Mouse (Mus musculus) kidney, adult 10 weeks (tissue): ENCODE data around the gene Bcl9l. TPM values are rescaled to one million over a fixed set of nuclear protein-coding genes. Genes with fewer than 3 reads are reported as not detected.

Experiments used
- polyA plus RNA-seq: library from polyadenylated mRNA; stranded (reverse); fragments of 350-450 nt; fragmentation: Illumina TruSeq; extraction: RNeasy Lipid Tissue Mini Kit (QIAGEN cat#74804); gene quantifications from one replicate; pipeline ENCODE4 v1.2.3, GENCODE M21; 2014; ENCODE audit warnings: low read depth, low replicate concordance

The Bcl9l gene
- 0.97 TPM for polyA plus RNA-seq

GRCm38 (mm10) chr9:44482552-44482951 lies at the start of gene Bcl9l:
Gene Bcl9l, plus strand, starts transcription at chr9:44482825.

GRCm38 (mm10) chr9:44440961-44441360 lies 41.7 kb upstream of the Bcl9l start, which contains the start of gene Foxr1:
Gene Foxr1, minus strand, starts transcription at chr9:44441136.

DNA sequence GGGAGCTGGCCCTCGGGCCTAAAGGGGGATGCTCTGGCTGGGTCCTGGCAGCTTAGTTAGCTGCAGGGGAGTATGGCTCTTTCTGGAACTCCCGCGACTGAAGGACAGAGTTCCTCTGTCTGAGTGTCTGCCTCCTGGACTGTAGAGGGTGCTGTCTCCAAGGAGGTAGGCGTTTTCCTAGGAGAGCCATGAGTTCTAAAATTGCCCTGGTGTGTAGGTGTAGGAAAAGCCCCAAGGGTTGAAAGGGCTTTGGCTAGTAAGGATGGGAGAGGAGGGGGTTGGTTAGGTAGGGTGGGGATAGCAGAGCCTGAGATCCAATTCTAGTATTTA lies 27.8 kb upstream of the Bcl9l start, which contains the start of gene Upk2:
Upk2 (minus strand) TSS at position 86 of the 330 bp plus-strand sequence.

Other genes with a start within 250 kb of the Bcl9l start
- 16.9 TPM for gene Cbl, start 248.8 kb upstream of the Bcl9l start, polyA plus RNA-seq
- gene Ccdc153, start 242.1 kb upstream of the Bcl9l start, polyA plus RNA-seq: not detected
- gene Pdzd3, start 231.4 kb upstream of the Bcl9l start, polyA plus RNA-seq: 9.0 TPM
- gene Nlrx1, start 214.2 kb upstream of the Bcl9l start, polyA plus RNA-seq: 0.12 TPM
- not detected for gene Abcg4, start 194.2 kb upstream of the Bcl9l start, polyA plus RNA-seq
- gene Hinfp, start 177.2 kb upstream of the Bcl9l start, polyA plus RNA-seq: 6.8 TPM
- gene C2cd2l, start 162.5 kb upstream of the Bcl9l start, polyA plus RNA-seq: 3.3 TPM
- 7.5 TPM for gene Dpagt1, start 156.8 kb upstream of the Bcl9l start, polyA plus RNA-seq
- gene H2afx, start 148.1 kb upstream of the Bcl9l start, polyA plus RNA-seq: 1.1 TPM
- 24.3 TPM for gene Hmbs, start 138.6 kb upstream of the Bcl9l start, polyA plus RNA-seq
- 9.7 TPM for gene Vps11, start 121.2 kb upstream of the Bcl9l start, polyA plus RNA-seq
- gene Hyou1, start 103.3 kb upstream of the Bcl9l start, polyA plus RNA-seq: 9.5 TPM
- 43.3 TPM for gene Slc37a4, start 86.0 kb upstream of the Bcl9l start, polyA plus RNA-seq
- 684 TPM for gene Rps25, start 75.7 kb upstream of the Bcl9l start, polyA plus RNA-seq
- gene Trappc4, start 75.2 kb upstream of the Bcl9l start, polyA plus RNA-seq: 41.1 TPM
- 7.0 TPM for gene Ccdc84, start 64.3 kb upstream of the Bcl9l start, polyA plus RNA-seq
- not detected for gene Foxr1, start 41.7 kb upstream of the Bcl9l start, polyA plus RNA-seq
- not detected for gene Upk2, start 27.8 kb upstream of the Bcl9l start, polyA plus RNA-seq
- gene Cxcr5, start 79.1 kb downstream of the Bcl9l start, polyA plus RNA-seq: not detected
- 161 TPM for gene Ddx6, start 122.1 kb downstream of the Bcl9l start, polyA plus RNA-seq
- gene Treh, start 190.4 kb downstream of the Bcl9l start, polyA plus RNA-seq: 9.1 TPM